Mouse (Mus musculus): ENCODE results near the gene Bpifa6. TPM values are rescaled to one million over a fixed set of nuclear protein-coding genes. Genes with fewer than 3 reads are reported as not detected.

The Bpifa6 gene
- total RNA-seq (2014; rRNA removed), result not detected in 2 replicates
- not detected in 2 replicates for polyA plus RNA-seq (2012; rRNA removed)

- TF ChIP-seq POLR2A (IDR thresholded peaks at IDR 0.05; ENCODE audit: extremely low read depth, insufficient read depth, low read length) (no peak), CTCF (IDR thresholded peaks at IDR 0.05; ENCODE audit: low read depth, low read length) (no peak)
- no peaks in the 10 kb centered on the region for H3K79me2 ChIP-seq (ENCODE audit: control insufficient read depth, insufficient read depth, low read length)
- H3K36me3 ChIP-seq (ENCODE audit: control insufficient read depth, insufficient read depth, low read length), result no peaks in the 10 kb centered on the region
- no peak within 1 kb of the TSS for H3K9ac ChIP-seq (ENCODE audit: low read depth, low read length)
- H3K27me3 ChIP-seq (ENCODE audit: control insufficient read depth, insufficient read depth, low read length), result 0 out of 2 replicates have a peak, but pooled peaks cover 4% of the 10 kb centered on the region
- H3K4me3 ChIP-seq (ENCODE audit: insufficient read depth, low read depth, low read length), result no peak within 1 kb of the TSS
- H3K4me1 ChIP-seq (ENCODE audit: control insufficient read depth, insufficient read depth, low read length), result no peaks in the 10 kb centered on the region
- 54% methylated on average over 5 of the region's 5 CpGs for WGBS
- DNase-seq (ENCODE audit: extremely low read depth, low read depth, low spot score), result no peak
- H3K27ac ChIP-seq (replicated peaks; ENCODE audit: insufficient read depth, low read depth, low read length), result no peak within 1 kb of the TSS
These were observed at the start of gene Bpifa6 for GRCm38 (mm10) chr2:153974582-153974981. Bpifa6 (plus strand) TSS chr2:153974945.

- Histone ChIP-seq H3K27ac (replicated peaks; ENCODE audit: insufficient read depth, low read depth, low read length) (no peak overlapping the region), H3K27me3 (ENCODE audit: control insufficient read depth, insufficient read depth, low read length) (no peaks in the 10 kb centered on the region), H3K9ac (ENCODE audit: low read depth, low read length) (no peak overlapping the region), H3K79me2 (ENCODE audit: control insufficient read depth, insufficient read depth, low read length) (no peaks in the 10 kb centered on the region), H3K36me3 (ENCODE audit: control insufficient read depth, insufficient read depth, low read length) (no peaks in the 10 kb centered on the region), H3K4me1 (ENCODE audit: control insufficient read depth, insufficient read depth, low read length) (no peaks in the 10 kb centered on the region), H3K4me3 (ENCODE audit: insufficient read depth, low read depth, low read length) (no peak overlapping the region)
- TF ChIP-seq CTCF (IDR thresholded peaks at IDR 0.05; ENCODE audit: low read depth, low read length) (peak; percentile 91), POLR2A (IDR thresholded peaks at IDR 0.05; ENCODE audit: extremely low read depth, insufficient read depth, low read length) (no peak)
- 43% methylated on average over 3 of the region's 3 CpGs for WGBS
- peak; percentile 17 for DNase-seq (ENCODE audit: extremely low read depth, low read depth, low spot score)
These were observed 44.8 kb upstream of the Bpifa6 start for GRCm38 (mm10) chr2:153929871-153930413.

GRCm38 (mm10) chr2:153931125-153931524 is 43.6 kb upstream of the Bpifa6 start:
- Histone ChIP-seq H3K9ac (ENCODE audit: low read depth, low read length) (no peak overlapping the region), H3K27ac (replicated peaks; ENCODE audit: insufficient read depth, low read depth, low read length) (no peak overlapping the region), H3K79me2 (ENCODE audit: control insufficient read depth, insufficient read depth, low read length) (no peaks in the 10 kb centered on the region), H3K4me3 (ENCODE audit: insufficient read depth, low read depth, low read length) (no peak overlapping the region), H3K4me1 (ENCODE audit: control insufficient read depth, insufficient read depth, low read length) (no peaks in the 10 kb centered on the region), H3K36me3 (ENCODE audit: control insufficient read depth, insufficient read depth, low read length) (no peaks in the 10 kb centered on the region), H3K27me3 (ENCODE audit: control insufficient read depth, insufficient read depth, low read length) (no peaks in the 10 kb centered on the region)
- TF ChIP-seq POLR2A (IDR thresholded peaks at IDR 0.05; ENCODE audit: extremely low read depth, insufficient read depth, low read length) (no peak), CTCF (IDR thresholded peaks at IDR 0.05; ENCODE audit: low read depth, low read length) (no peak)
- 86% methylated on average over 6 of the region's 6 CpGs for WGBS
- DNase-seq (ENCODE audit: extremely low read depth, low read depth, low spot score), result no peak

GRCm38 (mm10) chr2:153933311-153933710 is 41.4 kb upstream of the Bpifa6 start:
- 74% methylated on average over 6 of the region's 6 CpGs for WGBS
- no peaks in the 10 kb centered on the region for H3K79me2 ChIP-seq (ENCODE audit: control insufficient read depth, insufficient read depth, low read length)
- H3K4me3 ChIP-seq (ENCODE audit: insufficient read depth, low read depth, low read length), result no peak overlapping the region
- H3K4me1 ChIP-seq (ENCODE audit: control insufficient read depth, insufficient read depth, low read length), result no peaks in the 10 kb centered on the region
- no peaks in the 10 kb centered on the region for H3K27me3 ChIP-seq (ENCODE audit: control insufficient read depth, insufficient read depth, low read length)
- no peak for DNase-seq (ENCODE audit: extremely low read depth, low read depth, low spot score)
- TF ChIP-seq CTCF (IDR thresholded peaks at IDR 0.05; ENCODE audit: low read depth, low read length), result no peak
- no peak for TF ChIP-seq POLR2A (IDR thresholded peaks at IDR 0.05; ENCODE audit: extremely low read depth, insufficient read depth, low read length)
- H3K27ac ChIP-seq (replicated peaks; ENCODE audit: insufficient read depth, low read depth, low read length), result no peak overlapping the region
- H3K36me3 ChIP-seq (ENCODE audit: control insufficient read depth, insufficient read depth, low read length), result no peaks in the 10 kb centered on the region
- no peak overlapping the region for H3K9ac ChIP-seq (ENCODE audit: low read depth, low read length)

- no peak for DNase-seq (ENCODE audit: extremely low read depth, low read depth, low spot score)
These were observed 39.4 kb upstream of the Bpifa6 start for GRCm38 (mm10) chr2:153935348-153935747.

GRCm38 (mm10) chr2:153937843-153938242 is 36.9 kb upstream of the Bpifa6 start, which contains the start of gene Bpifb4:
Bpifb4 (plus strand) TSS chr2:153938212.
- Histone ChIP-seq H3K27ac (replicated peaks; ENCODE audit: insufficient read depth, low read depth, low read length) (no peak within 1 kb of the TSS), H3K79me2 (ENCODE audit: control insufficient read depth, insufficient read depth, low read length) (no peaks in the 10 kb centered on the region), H3K9ac (ENCODE audit: low read depth, low read length) (no peak within 1 kb of the TSS), H3K4me1 (ENCODE audit: control insufficient read depth, insufficient read depth, low read length) (no peaks in the 10 kb centered on the region), H3K36me3 (ENCODE audit: control insufficient read depth, insufficient read depth, low read length) (no peaks in the 10 kb centered on the region), H3K4me3 (ENCODE audit: insufficient read depth, low read depth, low read length) (no peak within 1 kb of the TSS), H3K27me3 (ENCODE audit: control insufficient read depth, insufficient read depth, low read length) (no peaks in the 10 kb centered on the region)
- TF ChIP-seq POLR2A (IDR thresholded peaks at IDR 0.05; ENCODE audit: extremely low read depth, insufficient read depth, low read length) (no peak), CTCF (IDR thresholded peaks at IDR 0.05; ENCODE audit: low read depth, low read length) (no peak)
- no peak for DNase-seq (ENCODE audit: extremely low read depth, low read depth, low spot score)
- WGBS, result 70% methylated on average over 5 of the region's 5 CpGs

More at GRCm38 (mm10) chr2:153935348-153935747, 39.4 kb upstream of the Bpifa6 start:
- TF ChIP-seq CTCF (IDR thresholded peaks at IDR 0.05; ENCODE audit: low read depth, low read length), result no peak
- TF ChIP-seq POLR2A (IDR thresholded peaks at IDR 0.05; ENCODE audit: extremely low read depth, insufficient read depth, low read length), result no peak
- Histone ChIP-seq H3K9ac (ENCODE audit: low read depth, low read length) (no peak overlapping the region), H3K36me3 (ENCODE audit: control insufficient read depth, insufficient read depth, low read length) (no peaks in the 10 kb centered on the region), H3K27ac (replicated peaks; ENCODE audit: insufficient read depth, low read depth, low read length) (no peak overlapping the region), H3K79me2 (ENCODE audit: control insufficient read depth, insufficient read depth, low read length) (no peaks in the 10 kb centered on the region), H3K4me3 (ENCODE audit: insufficient read depth, low read depth, low read length) (no peak overlapping the region), H3K4me1 (ENCODE audit: control insufficient read depth, insufficient read depth, low read length) (no peaks in the 10 kb centered on the region), H3K27me3 (ENCODE audit: control insufficient read depth, insufficient read depth, low read length) (no peaks in the 10 kb centered on the region)
- 89% methylated on average over 6 of the region's 6 CpGs for WGBS
